Mouse (Mus musculus): ENCODE data around the gene Gpr149.

Gpr149 gene

DNA sequence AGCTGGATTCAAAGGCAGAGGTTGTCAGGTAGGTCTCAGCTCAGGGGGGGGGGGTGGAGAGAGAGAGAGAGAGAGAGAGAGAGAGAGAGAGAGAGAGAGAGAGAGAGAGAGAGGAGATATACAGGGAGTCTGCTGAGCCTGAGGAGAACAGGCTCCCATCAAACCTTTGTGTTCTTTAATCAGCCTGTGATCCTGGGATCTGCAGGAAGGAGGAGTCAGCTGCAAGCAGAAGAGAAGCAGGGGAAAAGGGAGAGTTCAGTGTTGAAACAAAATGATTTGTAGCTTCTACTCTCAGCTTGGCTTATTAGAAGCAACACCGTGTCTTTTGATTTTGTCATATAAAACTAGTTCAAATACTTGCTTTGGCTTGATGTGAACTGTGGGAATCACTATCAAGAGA, at the start of gene Gpr149:
TSS of gene Gpr149 (minus strand) at position 168 of the 400 bp plus-strand sequence.
- no peak for DNase-seq (ENCODE audit: low read depth, low spot score)

DNA sequence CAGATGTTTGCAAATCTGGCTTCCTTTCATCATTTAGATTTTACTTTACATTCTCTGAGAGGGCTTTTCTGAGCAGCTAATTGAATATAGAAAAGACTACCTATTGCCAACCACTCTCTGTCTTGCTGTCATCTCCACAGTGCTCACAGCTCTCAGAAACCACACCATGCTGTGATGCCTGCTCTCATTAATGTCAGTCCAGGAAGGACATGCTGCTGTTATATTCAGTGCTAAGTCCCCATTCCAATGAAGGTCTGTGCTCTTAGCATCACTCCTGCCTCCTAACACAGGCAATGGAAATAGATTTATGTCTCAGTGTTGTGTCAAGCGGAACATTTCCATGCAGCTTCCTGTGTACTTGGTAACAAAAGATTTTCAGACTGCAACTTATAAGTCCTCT, 45.6 kb upstream of the Gpr149 start:
- no peak for DNase-seq (ENCODE audit: low read depth, low spot score)

DNA sequence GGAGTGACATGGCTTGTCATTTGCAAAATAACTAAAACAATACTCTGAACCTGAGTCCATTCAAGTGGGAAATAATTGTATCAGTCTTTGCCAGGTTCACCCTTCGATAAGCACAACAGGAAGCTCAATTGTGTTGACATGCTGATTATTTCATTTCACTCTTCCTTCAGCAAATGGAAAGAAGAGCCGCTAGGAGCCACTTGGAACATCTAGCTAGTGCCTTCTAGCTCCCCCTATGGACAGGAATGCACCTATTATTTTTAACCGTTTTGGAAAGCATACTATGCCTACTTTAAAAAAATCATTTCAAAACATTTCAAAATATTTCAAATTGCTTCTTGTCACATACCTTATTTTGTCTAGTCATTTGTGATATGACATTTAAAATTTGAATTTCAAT, 5.9 kb upstream of the Gpr149 start:
- DNase-seq (ENCODE audit: low read depth, low spot score), result no peak

DNA sequence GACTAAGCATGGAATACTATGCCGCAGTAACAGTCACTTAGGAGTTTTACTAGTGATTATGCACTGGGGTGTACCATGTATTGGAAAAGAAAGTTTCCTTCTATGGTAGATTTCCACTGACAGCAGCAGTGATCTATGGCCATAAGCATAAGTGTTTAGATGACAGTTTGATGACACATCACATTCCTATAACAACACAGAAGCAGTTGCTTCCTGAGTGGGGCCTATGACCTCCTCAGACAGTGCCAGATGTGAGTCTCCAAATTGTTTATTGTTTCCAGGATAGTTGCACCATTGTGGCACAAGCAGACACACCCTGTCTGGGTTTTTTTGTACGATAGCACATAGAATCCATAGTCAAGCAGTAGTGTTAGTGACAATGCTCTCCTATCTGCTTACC, 991 bp upstream of the Gpr149 start:
- DNase-seq (ENCODE audit: low read depth, low spot score), result no peak

DNA sequence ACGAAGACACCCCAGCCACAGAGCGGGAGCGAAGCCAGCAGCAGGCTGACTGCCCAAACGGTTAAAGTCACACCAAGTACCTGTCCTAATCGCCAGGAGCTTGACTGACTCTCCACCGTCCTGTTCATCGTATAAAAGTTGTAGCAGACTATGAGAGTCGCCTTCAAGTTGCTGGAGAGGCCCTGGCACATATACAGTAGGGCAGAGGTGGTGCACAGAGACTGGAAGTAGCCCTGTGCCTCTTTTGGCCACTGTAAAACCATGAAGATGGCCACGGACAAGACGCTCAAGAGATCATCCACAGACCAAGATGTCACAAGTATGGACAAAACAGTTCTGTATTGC, 921 bp downstream of the Gpr149 start:
- DNase-seq (ENCODE audit: low read depth, low spot score), result no peak

DNA sequence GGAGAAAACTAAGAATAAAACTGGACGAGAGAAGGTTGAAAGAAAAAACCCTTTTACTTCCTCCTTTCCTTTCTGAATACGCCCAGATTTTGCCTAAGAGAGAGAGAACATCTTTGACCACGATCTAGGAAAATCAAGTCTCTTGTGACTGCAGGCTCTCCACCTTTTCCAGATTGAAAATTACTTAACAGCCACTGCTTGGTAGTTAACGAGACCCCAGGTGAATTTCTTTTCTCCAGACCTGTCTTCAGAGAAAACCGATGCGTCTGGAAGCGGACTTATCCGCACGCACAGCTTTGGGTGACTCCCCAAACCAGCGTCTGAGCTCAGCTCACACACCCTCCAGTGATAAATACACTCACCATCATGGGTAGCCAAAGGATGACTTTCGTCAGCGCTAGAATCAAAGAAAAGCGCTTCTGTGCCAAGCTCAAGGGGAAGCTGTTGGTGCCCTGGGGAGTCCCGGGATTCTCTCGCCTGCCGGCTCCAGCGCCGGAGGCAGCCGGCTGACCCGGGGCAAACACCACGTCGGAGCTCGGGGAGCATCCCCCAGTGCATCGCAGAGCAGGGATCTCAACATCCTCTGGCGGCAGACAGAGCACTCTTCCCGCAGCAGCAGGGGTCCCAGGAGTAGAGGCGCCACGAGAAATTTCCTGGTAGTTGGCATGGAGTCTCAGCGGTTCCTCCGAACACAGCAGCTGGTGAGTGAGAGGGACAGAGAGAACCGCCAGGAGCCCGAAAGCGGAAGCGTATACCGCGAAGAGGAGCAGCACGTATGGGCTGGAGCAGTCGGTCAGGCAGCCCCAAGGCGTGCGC, 1.5 kb downstream of the Gpr149 start:
- peak; percentile 20 for DNase-seq (ENCODE audit: low read depth, low spot score)

DNA sequence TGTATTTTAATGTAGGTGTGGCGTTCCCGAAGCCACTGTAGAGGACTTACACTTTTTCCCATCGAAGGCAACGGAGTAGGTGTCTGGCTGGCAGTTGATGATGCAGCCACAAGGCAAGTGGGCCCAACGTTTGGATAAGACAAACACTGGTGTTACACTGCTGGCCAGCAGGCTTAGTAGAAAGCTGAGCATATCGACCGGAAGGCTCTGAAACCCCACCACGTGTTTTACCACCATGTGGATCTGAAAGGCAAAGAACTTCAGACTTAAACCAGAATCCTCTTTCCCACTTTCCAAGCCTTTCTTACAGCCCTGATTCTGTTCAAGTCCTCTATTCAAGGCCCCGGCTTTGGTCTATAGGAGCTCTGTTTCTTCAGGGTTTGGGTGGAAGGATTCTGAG, 2.5 kb downstream of the Gpr149 start:
- DNase-seq (ENCODE audit: low read depth, low spot score), result no peak

DNA sequence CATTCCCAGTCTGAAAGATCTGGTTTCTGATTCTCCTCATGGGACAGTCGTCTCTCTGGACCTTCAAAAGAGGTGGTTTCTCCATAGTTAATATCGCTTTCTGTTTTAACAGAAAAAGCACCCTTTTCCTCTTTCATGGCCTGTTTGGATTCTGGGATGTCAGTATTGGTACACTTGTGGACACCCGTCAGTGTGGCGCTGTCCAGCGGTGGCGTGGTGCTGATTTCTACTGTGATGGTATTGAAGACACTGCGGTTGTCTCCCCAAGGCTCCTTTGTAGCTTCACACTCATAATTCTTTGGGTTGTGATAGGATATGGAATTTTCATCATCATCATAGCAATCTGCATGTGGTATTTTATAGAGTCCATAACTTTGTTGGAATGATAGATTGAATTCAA, 10.1 kb downstream of the Gpr149 start:
- no peak for DNase-seq (ENCODE audit: low read depth, low spot score)

DNA sequence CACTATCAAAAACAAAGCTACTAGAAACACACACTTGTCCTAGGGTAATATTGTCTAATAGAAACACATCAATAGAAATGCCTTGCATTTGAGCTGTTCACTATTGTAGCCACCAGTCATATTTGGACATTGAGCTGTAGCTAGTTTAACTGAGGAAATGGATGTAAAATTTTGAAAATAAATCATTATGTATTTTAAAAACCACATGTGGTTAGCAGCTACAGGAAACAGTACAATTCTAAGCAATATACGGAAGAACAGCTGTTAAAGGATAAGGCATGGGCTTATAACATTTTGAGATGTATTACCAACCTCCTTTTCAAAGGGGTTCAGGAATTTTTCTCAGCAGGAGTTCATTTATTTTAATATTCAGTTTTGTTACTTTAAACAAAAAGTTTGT, 19.9 kb downstream of the Gpr149 start:
- no peak for DNase-seq (ENCODE audit: low read depth, low spot score)

DNA sequence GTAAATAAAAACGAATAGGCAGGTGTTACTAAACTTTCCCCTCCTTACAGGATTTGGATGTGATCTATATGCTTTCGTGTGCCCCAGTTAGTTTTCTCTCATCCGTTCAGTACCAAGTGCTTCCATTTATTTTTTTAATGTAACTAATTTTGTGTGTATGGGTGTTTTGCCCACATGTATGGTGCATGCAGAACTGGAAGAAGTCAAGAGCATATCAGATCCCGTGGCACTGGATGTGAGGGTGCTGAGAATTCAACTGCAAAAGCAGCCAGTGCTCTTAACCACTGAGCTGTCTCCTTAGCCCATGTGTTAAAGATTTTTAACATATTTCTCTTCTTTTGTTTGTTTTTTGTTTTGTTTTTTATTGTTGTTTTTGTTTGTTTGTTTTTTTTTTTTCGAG, 77.3 kb downstream of the Gpr149 start:
- no peak for DNase-seq (ENCODE audit: low read depth, low spot score)

DNA sequence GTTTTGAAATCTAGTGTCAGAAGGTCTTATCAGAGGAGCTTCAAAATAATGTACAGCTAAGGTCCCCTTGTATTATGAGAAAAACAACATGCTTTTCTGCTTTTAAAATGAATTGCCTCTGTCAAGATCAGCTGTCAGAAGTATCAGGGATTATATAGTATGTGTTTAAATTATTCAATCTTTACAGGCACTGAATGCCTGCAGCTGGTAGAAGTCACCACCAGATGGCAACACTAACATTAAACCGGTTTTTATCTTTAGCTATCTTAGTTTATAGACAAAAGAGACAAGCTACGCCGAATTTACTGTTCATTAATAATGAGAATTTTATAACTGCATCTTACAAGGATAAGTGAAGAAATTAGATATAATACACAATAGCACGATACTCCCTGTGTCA, 77.8 kb downstream of the Gpr149 start:
- DNase-seq (ENCODE audit: low read depth, low spot score), result no peak

DNA sequence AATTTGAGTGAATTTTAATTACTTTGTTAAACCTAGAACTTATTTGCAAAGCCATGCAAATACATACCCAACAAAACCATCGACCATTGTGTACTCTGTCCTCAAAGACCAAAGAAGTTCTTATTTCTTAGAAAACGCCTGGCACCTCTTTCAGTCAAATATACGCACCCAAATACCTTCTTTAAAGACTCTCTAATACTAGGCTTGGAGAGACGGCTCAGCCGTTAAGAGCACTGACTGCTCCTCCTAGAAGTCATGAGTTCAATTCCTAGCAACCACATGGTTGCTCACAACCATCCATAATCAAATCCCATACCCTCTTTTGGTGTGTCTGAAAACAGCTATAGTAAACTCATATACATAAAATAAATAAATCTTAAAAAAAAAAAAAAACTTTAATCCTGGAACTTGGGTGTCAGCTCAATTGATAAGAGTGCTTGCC, 97.7 kb downstream of the Gpr149 start:
- DNase-seq (ENCODE audit: low read depth, low spot score), result no peak

DNA sequence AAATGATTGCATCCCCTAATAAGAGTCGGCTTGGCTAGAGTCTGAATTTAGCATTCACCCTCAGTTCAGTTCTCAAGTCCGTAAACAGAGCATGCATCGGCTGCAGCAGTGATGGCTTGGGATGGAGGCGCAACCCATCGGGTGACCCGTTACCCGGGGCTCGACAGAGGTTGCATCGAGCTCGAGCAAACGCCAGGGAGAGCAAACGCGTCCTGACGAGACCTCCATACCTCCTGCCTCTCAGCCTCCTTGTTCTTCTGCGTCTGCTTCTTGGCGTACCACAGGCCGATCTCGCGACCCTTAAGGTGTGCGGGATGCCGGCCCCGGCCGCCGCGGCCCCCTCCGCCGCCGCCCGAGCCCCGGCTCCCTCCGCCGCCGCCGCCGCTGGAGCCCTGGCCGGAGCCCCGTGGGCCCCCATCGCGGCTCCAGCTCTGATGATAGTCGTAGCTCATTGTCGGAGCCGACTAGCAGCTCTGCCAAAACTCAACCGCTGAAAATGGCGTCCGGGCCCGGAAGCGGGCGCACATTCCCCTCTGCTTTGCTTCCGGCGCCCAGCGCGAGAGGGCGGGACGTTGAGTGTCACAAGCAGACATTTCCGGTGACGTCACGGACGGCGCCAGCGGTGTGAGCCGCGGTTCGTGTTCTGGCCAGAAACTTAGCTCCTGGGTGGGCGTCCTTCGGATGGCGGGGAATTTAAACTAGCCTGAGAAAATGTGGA, 98.3 kb downstream of the Gpr149 start, which contains the start of gene Dhx36:
TSS of gene Dhx36 (minus strand) at position 517 of the 718 bp plus-strand sequence.
- peak; percentile 94 for DNase-seq (ENCODE audit: low read depth, low spot score)

DNA sequence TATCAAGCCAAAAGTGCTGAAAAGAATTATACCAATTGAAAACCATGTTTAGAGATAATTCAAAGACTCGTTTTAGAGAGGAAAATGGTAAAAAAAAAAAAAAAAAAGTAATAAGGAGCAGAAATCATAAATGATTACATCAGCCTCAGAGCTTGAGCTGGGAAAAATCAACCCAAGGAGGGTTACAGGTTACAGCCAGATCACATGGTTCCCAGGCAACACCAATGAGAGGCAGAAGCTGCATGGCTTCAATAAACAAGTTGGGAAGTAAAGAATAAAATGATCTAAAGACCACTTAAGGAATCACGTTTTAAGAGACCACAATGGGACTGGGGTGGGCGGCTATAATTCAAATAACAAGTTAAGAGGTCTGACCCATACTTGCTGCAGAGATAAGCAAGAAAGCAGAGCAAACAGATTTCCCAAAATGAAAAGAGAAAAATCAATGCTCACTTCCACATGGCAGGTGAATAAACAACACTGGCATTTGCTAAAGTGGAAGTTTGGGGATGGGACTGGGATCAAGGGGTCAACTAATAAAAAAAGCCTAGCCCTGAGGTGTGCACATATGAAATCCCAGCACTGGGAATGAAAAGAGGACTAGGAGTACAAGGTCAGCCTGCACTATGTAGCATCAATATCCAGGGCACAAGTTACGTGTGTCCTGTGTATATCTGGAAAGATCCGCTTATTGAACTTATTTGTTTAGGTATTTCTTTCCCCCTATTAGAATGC, 99.6 kb downstream of the Gpr149 start:
- DNase-seq (ENCODE audit: low read depth, low spot score), result no peak

DNA sequence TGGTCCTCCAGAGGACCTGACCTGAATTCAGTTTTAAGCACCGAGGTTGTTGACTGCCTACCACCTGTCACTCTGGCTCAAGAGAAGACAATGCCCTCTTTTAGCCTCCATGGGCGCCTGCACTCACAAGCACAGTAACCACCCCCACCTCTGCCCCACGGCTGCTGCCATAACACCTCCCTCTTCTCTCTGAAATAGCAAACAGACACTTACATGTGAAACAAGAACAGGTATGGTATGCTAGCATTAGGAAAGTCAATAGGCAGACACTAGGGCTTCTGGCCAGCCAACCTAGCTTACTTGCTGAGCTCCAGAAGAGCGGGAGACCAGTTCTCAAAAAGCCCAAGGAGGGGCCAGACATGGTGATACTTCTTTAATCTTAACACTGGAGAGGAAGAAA, 105.6 kb downstream of the Gpr149 start:
- DNase-seq (ENCODE audit: low read depth, low spot score), result no peak

DNA sequence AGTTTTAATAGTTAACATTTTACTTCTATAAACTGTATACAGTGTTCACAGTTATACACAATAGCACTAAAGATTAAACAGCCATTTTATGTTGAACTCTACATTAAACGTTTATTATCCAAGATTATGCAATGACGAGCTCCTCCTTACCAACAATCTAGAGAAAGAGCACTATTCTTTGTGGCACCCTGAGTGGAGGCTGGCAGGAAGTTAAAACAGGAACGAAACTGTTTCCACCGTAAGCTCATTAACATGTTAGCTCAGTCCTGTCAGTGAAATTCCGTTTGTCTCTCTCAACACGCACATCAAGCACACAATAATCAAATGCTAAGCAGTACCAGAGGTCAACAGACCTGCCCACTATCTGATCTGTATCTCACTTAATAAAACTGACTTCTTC, 112.4 kb downstream of the Gpr149 start:
- no peak for DNase-seq (ENCODE audit: low read depth, low spot score)

DNA sequence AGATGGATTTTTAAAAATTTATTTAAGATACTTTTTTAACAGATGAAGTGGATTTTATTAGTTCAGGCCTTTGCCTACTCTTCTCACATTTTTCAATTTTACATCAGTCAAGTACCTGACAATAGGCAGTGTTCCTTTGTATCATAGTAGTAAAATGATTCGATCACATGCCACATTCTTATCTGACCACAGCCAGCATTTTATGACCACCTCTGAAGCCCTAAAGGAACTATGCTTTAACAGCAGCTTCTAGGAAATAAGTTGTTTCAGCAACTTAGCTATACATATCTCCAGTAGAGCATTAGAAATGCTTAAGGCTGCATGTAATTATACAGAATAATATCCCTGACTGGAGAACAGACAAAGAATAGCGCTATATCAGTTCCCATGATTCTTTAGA, 120.6 kb downstream of the Gpr149 start:
- no peak for DNase-seq (ENCODE audit: low read depth, low spot score)

Data from brain, embryonic 18.5 days (tissue).